Mouse (Mus musculus) layer of hippocampus, adult 2 months (tissue): ENCODE results near the gene Ndufv1. TPM values are rescaled to one million over a fixed set of nuclear protein-coding genes. Genes with fewer than 3 reads are reported as not detected.
"Not testable (repeated sequence)": the region's sequence is repeated elsewhere in the genome, so short reads cannot be mapped to it uniquely, and the experiment has no call there.

Experiments used
- DNase-seq, 2 experiments: peaks; one replicate each; pipeline ENCODE4 v3.0.0; 2022; ENCODE audit warnings: low spot score in 2 of 2
- H3K27ac ChIP-seq: fragments of 200-600 bp; 2 replicates; pipeline ENCODE4 v1.8.1; 2022
- H3K4me3 ChIP-seq: fragments of 200-600 bp; 2 replicates; pipeline ENCODE4 v1.8.1; 2022; ENCODE audit warnings: mild to moderate bottlenecking
- CTCF ChIP-seq: fragments of 200-600 bp; conservative IDR thresholded peaks from 2 replicates; pipeline ENCODE4 v1.8.1; 2022; ENCODE audit warnings: antibody characterized with exemption, mild to moderate bottlenecking, moderate library complexity
- total RNA-seq, 2 experiments: library from RNA; stranded (reverse); gene quantifications; 2 replicates each; pipeline ENCODE4 v1.2.3; 2021

Gene Ndufv1
- total RNA-seq, 2 experiments from 2014 or later, result 240 to 245 TPM

DNA sequence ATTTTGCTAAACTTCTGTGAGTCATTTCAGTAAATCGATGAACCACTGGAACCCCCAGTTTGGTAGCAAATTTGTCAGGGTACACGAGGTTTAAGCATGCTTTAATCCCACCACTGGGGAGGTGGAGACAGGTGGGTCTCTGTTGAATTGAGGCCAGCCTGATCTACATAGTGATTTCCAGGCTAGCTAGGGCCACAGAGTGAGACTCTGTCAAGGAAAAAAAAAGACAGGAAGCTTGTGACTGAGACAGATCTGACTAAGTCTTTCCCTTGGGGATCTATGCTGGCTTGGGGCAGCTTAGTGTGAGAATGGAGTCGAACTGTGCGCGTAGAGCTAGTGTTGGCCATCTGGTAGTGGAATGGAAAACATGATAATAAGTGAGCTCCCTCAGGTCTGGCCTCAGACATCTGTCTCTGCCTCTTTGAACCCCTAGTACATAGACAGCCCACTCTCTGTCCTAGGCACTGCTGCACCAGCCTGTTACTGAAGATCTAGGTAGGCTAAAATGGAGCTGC lies 40.0 kb upstream of the Ndufv1 start:
- H3K4me3 ChIP-seq, result no peak overlapping the region
- TF ChIP-seq CTCF, result no peak
- no peak overlapping the region for H3K27ac ChIP-seq
- no peak for DNase-seq

DNA sequence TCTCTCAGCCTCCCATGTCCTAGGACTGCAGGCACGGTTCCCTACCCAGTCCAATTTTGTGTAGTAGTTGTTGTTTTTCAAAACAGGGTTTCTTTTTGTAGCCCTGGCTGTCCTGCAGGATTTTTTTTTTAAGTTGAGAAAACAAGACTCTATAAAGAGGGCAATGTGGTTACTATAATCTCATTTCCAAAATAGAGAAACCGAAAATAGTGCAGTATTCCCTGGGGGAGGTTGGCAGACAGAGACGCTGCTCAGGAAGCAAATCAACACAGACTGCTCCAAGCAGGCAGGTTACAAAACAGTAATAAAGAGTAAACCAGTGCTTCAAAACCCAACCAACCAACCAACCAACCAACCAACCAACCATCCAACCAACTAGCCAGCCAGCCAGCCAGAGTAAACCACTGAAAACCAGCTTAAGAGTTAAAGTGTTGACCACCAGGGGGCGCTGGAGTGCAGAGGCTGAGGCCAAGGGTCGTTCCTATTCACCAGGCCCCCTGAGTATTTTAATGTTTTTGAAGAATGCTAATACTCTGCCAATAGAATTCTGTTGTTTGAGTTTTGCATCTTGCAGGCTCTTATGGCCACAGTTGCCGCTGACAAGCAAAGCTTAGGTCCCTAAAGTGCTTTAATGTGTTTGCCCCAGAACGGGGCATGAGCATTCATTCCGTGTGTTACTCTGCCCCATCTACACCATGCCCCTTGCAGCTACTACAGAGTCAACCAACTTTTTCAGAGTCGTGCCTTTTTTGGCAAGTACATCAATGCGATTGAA lies 39.3 kb upstream of the Ndufv1 start:
- peak in 1 of 2 experiments; percentile 52 for DNase-seq
- peak; percentile 82 for TF ChIP-seq CTCF
- Histone ChIP-seq H3K27ac (no peak overlapping the region), H3K4me3 (no peak overlapping the region)

DNA sequence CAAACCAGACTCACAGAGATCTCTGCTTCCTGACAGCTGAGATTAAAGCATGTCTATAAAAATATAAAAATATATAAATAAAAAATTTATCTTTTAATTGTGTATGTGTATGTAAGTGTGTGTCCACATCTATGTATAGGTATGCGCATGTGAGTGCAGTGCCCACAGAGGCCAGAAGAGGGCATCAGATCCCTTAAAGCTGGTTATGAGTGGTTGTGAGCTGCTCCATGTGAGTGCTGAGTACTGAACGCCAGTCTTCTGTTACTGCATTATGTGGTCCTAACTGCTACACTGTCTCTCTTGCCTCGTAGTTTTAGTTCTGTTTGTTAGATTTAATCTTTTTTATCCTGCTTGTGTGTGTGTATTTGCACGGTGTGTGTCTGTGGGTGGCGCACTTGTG lies 38.4 kb upstream of the Ndufv1 start:
- Histone ChIP-seq H3K4me3 (no peak overlapping the region), H3K27ac (no peak overlapping the region)
- TF ChIP-seq CTCF, result peak; percentile 40
- no peak for DNase-seq

DNA sequence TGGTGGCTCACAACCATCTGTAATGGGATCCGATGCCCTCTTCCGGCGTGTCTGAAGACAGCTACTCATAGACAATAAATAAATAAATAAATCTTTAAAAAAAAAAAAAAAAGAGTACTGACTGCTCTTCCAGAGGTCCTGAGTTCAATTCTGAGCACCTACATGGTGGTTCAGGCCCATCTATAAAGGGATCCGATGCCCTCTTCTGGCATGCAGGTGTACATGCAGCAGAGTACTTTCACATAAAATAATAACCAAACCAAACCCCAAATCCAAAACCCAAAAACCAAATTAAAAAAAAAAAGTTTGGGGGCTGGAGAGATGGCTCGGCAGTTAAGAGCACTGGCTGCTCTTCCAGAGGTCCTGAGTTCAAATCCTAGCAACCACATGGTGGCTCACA lies 36.5 kb upstream of the Ndufv1 start:
- not testable (repeated sequence) for DNase-seq, H3K4me3 ChIP-seq, H3K27ac ChIP-seq
- TF ChIP-seq CTCF, result peak; percentile 37

DNA sequence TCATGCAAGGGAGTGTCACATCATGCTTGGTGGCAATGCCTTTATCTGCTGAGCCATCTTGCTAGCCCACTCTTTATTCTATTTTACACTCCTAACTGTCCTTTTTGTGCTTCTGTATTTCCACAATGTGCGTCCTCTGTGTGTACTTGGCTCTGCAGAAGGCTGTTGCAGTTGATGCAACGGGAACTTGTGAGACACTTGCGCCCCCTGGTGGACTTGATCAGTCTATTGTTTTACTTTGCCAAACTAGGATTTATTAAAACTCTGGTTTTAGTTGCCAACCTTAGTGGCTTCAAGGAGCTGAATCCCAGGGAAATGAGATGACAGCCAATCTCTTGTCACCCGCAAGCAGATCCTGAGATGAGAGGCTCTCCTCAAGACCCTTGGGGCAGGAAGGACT lies 35.3 kb upstream of the Ndufv1 start:
- peak; percentile 87 for TF ChIP-seq CTCF
- DNase-seq, result peak; percentile 39 to 74
- no peak overlapping the region for H3K27ac ChIP-seq
- no peak overlapping the region for H3K4me3 ChIP-seq

DNA sequence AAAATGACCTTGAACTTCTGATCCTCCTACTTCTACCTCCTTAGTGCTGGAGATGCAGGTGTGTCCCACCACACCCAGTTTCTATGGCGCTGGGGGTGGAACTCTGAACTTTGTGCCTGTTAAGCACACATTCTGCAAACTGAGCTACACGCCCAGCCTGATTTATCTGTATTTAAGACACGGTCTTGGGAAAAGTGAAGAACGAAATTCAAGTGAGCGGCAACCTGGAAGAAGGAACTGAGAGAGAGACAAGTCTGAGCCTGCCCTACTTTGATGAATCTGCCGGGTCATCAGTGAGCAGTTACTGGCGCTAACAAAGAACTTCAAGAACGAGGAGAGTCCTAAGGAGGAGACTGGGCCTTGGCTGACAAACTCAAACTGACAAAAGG lies 34.3 kb upstream of the Ndufv1 start:
- TF ChIP-seq CTCF, result no peak
- Histone ChIP-seq H3K4me3 (no peak overlapping the region), H3K27ac (no peak overlapping the region)
- DNase-seq, result no peak

DNA sequence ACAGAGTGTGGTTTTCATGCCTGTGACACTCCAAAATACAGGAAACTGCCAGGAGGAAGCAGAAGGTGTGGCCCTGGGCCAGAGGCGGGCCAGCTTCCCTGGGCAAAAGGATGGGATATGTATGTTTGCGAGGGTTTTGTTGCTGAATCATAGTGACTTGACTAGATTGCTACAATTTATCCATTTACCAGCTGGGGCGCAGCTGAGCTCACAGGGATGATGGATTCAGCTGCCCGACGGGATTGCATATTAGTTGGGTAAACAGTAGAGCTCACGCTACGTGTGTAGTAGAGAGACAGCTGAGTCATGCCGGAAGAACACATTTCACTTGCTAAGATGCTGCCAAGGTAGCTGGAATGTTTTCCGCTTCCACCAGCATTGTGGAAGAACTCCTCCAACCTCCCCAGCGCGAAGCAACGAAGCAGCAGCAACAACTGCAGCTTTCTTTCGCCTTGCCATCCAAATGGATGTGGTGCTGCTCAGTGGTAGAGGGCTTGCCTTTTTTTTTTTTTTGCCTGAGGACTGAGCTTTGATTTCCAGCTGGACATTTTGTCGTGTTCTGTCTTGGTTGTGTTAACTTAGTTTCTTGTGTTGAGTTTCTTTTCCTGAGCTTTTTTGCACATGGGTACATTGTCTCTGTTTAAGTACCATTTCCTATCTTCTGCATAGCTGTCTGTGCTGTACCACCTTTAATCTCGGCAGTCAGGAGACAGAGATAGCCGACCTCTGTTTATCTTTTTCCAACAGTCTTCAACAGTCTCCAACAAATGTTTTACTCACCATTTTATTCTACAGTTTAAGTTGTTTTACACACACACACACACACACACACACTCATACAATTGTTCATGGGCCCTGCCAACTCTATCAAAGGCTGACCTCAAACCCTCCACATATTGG lies 33.6 kb upstream of the Ndufv1 start, which contains the start of gene Gstp2:
Gene Gstp2, minus strand, starts transcription at position 58 of the 900 bp plus-strand sequence.
- H3K27ac ChIP-seq, result peak within 1 kb of the TSS; percentile 81
- DNase-seq, result peak; percentile 62 to 91
- peak within 1 kb of the TSS; percentile 44 for H3K4me3 ChIP-seq
- TF ChIP-seq CTCF, result peak; percentile 82

DNA sequence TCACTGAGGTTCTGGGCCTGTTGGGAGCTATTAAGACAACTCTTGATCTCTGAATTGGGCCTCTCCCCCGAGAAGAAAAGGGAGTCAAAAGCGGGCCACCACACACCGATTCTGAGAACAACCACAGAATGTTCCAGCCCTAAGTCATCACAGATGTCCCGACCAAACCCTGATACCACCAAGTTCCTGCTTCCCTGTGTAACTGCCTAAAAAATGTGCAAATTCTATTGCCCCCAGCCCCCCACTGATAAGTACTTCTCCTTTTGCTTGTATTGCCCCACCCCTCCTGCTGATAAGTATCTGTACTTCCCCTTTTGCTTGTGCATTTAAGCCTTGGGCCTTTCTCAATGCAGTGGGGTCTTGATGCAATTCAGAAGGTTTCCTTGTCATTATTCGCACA lies 31.5 kb upstream of the Ndufv1 start:
- not testable (repeated sequence) for H3K27ac ChIP-seq, DNase-seq, H3K4me3 ChIP-seq

DNA sequence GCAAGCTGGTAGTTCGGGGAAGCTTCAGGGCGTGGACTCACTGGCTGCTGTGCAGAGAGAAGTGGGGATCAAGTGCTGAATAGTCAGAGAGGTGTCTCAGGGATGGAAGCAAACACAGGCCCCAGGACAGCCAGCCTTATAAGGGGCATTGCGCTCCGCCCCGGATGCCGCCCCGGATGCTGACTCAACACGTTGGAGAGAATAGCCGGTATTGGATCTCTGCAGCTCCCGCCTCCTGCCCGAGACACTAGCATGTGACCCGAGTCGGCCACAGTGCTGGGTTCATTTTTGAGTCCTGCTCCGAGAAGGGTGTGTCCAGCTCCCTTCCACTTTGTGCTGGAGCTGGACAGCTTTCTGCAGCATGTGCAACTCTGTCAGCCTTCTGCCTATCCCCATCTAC lies 29.5 kb upstream of the Ndufv1 start:
- Histone ChIP-seq H3K4me3 (no peak overlapping the region), H3K27ac (no peak overlapping the region)
- no peak for TF ChIP-seq CTCF
- DNase-seq, result no peak

DNA sequence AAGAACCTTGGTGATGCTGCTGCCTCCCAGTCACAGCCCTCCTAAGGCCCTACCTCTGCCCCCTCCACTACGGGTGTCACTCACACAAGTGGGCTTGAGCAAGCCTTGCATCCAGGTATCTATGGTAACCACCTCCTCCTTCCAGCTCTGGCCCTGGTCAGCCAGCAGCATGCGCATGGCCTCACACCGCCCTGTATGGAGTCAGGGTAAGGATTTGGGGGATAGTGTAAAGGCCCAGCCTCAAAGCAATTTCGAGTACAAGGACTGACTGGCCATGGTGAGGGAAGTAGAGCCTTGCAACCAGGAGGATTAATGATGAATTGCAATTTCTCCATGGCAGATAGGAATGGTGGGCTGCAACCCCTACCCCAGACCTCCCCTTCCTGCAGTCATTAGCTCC lies 28.9 kb upstream of the Ndufv1 start:
- DNase-seq, H3K4me3 ChIP-seq, H3K27ac ChIP-seq: not testable (repeated sequence)

DNA sequence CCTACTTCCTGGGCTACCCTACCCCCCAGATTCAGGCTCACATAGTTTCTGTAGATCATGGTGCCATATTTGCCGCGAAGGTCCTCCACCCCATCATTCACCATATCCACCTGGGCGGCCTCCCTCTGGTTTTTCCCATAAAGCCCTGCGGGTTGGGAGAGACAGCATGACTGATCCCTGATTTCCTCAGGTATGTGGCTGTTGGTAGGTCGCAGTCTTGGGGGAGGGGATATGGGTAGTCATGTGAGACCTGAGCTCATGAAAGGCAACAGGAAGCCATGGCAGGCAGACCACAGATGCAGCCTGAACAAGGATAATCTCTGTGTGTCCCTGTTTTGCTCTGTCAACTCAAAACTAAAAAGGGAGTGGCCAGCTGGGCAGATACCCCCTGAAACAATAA lies 28.3 kb upstream of the Ndufv1 start:
- not testable (repeated sequence) for H3K27ac ChIP-seq, H3K4me3 ChIP-seq, DNase-seq

DNA sequence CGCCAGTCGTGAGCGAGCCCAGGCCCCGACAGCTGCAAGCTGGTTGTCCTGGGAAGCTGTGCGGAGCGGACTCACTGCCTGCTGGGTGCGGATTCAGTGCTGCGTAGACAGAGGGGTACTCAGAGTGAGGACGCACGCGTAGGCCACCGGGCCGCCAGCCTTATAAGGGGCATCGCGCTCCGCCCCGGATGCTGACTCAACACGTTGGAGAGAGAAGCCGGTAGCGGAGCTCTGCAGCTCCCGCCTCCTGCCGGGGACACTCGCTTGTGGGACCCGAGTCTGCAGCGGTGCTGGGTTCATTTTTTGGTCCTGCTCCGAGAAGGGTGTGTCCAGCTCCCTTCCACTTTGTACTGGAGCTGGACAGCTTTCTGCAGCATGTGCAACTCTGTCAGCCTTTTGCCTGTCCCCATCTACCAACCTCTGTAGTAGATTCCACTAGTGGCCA lies 25.2 kb upstream of the Ndufv1 start, which contains the start of gene Gstp1:
Gene Gstp1, minus strand, starts transcription at position 198 of the 445 bp plus-strand sequence.
- peak; percentile 62 for TF ChIP-seq CTCF
- peak within 1 kb of the TSS; percentile 68 for H3K4me3 ChIP-seq
- peak; percentile 87 to 91 for DNase-seq
- H3K27ac ChIP-seq, result peak within 1 kb of the TSS; percentile 94

DNA sequence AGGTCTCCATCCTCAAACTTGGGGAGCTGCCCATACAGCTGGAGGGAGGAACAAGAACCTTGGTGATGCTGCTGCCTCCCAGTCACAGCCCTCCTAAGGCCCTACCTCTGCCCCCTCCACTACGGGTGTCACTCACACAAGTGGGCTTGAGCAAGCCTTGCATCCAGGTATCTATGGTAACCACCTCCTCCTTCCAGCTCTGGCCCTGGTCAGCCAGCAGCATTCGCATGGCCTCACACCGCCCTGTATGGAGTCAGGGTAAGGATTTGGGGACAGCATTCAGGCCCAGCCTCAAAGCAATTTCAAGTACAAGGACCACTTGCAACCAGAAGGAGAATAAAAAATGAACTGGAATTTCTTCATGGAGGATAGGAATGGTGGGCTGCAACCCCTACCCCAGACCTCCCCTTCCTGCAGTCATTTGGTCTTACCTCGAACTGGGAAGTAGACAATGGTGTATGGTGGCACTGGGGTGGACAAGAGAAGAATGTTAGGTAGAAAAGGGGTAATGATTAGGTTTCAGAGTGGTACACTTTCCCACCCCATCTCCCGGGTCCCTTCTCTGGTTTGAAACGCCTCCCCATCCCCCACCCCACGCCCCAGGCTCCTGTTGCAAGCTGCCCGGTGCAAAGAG lies 24.7 kb upstream of the Ndufv1 start:
- not testable (repeated sequence) for DNase-seq
- H3K4me3 ChIP-seq, result peak overlapping the region; percentile 68
- peak overlapping the region; percentile 94 for H3K27ac ChIP-seq
